Mouse (Mus musculus): ENCODE results near the gene Tubb2b. TPM values are rescaled to one million over a fixed set of nuclear protein-coding genes. Genes with fewer than 3 reads are reported as not detected.

Tubb2b gene
- total RNA-seq, 2 experiments from 2014 or later = 227 to 233 TPM

DNA sequence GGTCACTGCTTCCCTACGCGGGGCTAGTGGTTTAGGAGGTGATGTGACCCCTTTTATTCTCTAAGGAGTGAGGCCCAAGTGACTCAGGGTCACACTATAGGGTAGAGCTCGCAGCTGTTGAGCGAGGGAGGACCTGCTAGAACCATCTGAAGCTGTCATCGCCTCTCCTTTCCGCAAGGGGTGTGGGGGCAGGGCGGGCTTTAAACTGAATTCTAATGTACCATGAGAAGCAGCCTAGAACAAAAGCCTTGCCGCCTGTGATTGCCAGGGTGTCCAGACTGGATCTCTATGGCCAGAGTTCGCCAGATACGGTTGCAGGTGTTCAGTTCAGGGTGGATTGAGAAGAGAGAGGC lies 1.4 kb upstream of the Tubb2b start:
- TF ChIP-seq CTCF (conservative IDR thresholded peaks at IDR 0.05) = peak; percentile 56
- peak overlapping the region; percentile 92 for H3K27ac ChIP-seq
- peak; percentile 60 to 62 for DNase-seq (ENCODE audit: low spot score in 2 of 2)
- peak overlapping the region; percentile 86 for H3K4me3 ChIP-seq

DNA sequence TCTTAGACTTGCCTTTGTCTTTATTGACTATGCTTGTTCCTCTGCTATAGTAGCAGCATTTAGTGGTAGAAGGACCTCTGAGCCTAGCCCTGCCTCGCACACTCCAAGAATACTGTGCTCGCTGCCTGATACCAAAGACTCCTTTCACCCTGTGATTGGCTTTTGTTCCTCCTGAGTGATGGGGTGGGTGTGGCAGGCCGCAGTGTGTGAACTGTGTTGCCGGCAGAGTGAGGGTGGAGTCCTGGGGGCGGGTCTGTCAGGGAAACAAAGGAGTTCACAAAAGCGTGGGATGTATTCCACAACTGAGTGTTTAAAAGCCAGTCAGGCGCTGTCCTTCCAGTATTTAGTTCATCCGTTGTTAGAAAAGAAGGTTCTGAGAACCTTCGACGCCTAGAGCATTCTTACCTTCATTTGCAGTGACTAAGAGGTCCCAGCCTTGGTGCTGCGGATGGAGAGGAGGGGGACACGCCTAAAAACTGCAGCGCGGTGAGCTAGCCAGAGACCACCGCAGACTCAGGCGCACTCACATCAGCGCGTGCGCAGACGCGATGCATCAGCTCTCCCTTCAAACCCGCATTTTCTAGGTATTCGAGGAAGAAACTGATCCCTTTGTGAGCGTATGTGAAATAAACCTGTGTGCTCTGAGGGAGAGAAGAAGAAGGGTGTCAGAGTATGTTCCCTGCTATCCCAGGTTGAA lies 893 bp upstream of the Tubb2b start:
- no peak for TF ChIP-seq CTCF (conservative IDR thresholded peaks at IDR 0.05)
- peak in 1 of 2 experiments; percentile 44 for DNase-seq (ENCODE audit: low spot score in 2 of 2)

DNA sequence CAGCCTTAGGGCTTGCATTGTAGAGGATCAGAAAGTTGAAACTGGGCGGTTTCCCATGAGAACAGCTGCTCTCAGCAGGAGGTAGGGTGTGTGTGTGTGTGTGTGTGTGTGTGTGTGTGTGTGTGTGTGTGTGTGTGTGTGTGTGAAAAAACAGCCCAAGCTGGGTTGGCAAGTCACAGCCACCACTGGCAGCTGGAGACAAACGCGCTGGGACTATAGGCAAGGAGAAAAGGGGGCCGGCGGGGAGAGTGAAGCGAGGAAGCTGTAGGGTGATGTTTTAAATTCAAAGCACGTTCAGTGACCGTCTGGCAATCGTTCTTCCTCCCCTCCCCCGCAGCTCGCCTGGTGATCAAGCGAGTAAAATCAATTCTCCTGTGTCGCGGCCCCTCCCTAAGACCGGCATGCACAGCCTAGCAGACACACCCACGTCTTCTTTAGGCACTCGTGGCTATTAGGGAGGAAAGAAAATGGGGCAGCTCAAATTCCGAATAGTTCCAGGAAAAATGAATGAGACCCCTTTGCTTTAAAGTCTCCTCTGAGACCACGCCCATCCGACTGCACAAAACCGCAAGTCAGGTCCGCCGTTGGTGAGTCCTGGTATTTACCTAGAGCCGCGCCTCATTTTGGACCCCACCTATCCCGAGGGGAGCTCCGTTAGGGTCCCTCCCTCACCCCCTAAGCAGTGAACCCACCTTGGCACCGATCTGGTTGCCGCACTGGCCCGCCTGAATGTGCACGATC lies 611 bp downstream of the Tubb2b start:
- 0 out of 2 replicates have a peak, but pooled peaks have one; percentile 18 for TF ChIP-seq CTCF (conservative IDR thresholded peaks at IDR 0.05)
- peak in 1 of 2 experiments; percentile 67 for DNase-seq (ENCODE audit: low spot score in 2 of 2)
- H3K4me3 ChIP-seq = peak overlapping the region; percentile 86
- H3K27ac ChIP-seq = peak overlapping the region; percentile 92

More for the DNA sequence above, 893 bp upstream of the Tubb2b start:
- Histone ChIP-seq H3K4me3 (peak overlapping the region; percentile 86), H3K27ac (peak overlapping the region; percentile 92)

DNA sequence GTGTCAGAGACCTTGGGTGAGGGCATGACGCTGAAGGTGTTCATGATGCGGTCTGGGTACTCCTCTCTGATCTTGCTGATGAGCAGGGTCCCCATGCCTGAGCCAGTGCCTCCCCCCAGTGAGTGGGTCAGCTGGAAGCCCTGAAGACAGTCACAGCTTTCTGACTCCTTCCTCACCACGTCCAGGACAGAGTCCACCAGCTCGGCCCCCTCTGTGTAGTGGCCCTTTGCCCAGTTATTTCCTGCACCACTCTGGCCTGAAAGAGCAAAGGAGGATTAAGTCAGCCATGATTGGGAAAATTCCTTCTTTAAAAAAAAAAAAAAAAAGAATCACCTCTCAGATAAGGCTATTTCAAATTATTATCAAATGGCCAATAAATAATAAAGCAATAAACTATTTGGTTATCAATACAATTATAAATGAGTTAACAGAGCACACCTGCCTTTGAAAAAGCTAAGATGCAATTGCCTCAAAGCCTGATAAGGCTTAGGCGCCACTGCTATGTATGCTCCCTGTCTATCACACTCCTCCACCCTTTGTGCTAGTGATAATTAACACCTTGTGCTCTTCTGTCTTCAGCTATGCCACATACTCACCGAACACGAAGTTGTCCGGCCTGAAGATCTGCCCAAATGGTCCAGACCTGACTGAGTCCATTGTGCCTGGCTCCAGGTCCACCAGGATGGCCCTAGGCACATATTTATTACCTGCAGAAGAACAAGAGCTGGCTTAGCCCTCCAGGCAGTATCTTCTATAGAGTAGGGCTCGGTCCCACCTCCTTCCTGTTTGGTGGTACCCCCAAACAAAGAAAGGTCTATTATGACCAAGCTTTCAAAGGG lies 1.8 kb downstream of the Tubb2b start:
- peak overlapping the region; percentile 85 for H3K27ac ChIP-seq
- peak overlapping the region; percentile 86 for H3K4me3 ChIP-seq
- DNase-seq (ENCODE audit: low spot score in 2 of 2) = no peak
- no peak for TF ChIP-seq CTCF (conservative IDR thresholded peaks at IDR 0.05)

DNA sequence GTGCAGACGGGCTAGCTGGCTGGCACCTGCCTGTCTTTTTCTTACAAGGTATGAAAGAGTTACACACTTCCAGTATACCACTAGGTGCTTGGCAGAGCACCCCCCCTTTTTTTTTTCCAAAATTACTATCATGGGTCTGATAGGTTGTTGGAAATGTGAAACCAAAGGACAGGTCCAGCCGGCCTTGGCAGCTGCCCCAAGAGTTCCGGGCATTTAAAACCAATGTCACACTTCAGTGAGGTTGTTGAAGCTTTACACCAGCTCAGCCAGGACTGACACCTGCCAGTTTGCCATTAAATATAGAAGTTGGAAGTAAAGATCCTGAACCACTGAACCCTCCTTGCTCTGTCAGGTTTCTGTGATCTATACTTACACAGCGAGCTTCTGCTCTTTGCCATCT lies 4.6 kb downstream of the Tubb2b start:
- no peak for DNase-seq (ENCODE audit: low spot score in 2 of 2)
- no peak for TF ChIP-seq CTCF (conservative IDR thresholded peaks at IDR 0.05)
- H3K4me3 ChIP-seq = peak overlapping the region; percentile 43
- peak overlapping the region; percentile 64; the same call in 1 of the 2 replicates for H3K27ac ChIP-seq

DNA sequence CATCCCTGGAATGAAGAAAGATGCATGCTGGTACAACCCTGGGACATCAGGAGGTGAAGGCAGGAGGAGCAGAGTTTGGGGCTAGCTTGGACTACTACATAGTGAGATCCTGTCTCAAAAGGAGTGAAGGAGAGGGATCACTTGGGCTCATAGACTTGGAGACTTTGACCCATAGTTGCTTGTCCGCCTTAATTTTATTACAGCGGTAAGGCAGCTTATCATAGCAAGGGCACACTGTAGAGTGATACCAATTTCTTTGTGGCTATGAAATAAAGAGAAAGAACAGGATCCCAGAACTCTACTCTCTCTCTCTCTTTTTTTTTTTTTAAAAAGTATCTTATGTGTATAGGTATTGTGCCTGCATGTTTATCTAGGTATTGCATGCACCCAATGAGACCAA lies 9.7 kb downstream of the Tubb2b start:
- H3K4me3 ChIP-seq = no peak overlapping the region
- no peak overlapping the region for H3K27ac ChIP-seq
- DNase-seq (ENCODE audit: low spot score in 2 of 2) = no peak
- TF ChIP-seq CTCF (conservative IDR thresholded peaks at IDR 0.05) = no peak

DNA sequence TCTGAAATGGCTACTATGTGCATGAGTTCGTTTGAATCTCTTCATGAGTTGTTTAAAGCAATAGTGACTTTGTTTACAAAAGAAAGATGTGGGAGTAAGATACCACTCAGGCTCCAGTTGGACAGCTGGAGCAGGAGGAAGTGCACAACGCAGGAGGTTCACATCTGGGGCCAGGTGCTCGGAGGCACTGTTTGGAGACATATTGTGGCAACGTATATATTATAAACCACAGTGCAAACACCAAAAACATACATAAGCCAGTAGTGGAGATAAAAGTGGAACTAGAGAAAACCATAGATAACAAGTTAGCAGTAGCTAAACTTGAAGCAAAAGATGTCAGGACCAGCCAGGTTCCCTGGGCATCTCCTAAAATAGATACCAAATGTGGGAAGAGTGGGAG lies 10.9 kb downstream of the Tubb2b start:
- H3K4me3 ChIP-seq = no peak overlapping the region
- TF ChIP-seq CTCF (conservative IDR thresholded peaks at IDR 0.05) = no peak
- no peak for DNase-seq (ENCODE audit: low spot score in 2 of 2)
- no peak overlapping the region for H3K27ac ChIP-seq

DNA sequence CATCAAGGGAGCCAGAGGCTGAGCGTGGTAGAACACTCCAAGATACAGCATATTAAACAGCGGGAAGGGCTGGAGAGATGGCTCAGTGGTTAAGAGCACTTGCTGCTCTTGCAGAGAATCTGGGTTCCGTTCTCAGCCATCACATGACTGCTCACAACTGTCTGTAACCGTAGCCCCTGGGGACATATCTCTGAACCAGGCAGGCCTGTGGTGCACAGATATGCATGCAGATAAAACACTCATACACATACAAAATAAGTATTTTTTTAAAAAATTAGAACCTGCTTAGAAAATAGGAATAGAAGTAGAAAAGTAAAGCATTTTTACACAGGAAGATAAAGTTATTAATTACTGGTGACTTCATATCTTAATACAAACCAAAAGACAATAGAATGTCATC lies 11.4 kb downstream of the Tubb2b start:
- Histone ChIP-seq H3K27ac (no peak overlapping the region), H3K4me3 (no peak overlapping the region)
- no peak for TF ChIP-seq CTCF (conservative IDR thresholded peaks at IDR 0.05)
- no peak for DNase-seq (ENCODE audit: low spot score in 2 of 2)

DNA sequence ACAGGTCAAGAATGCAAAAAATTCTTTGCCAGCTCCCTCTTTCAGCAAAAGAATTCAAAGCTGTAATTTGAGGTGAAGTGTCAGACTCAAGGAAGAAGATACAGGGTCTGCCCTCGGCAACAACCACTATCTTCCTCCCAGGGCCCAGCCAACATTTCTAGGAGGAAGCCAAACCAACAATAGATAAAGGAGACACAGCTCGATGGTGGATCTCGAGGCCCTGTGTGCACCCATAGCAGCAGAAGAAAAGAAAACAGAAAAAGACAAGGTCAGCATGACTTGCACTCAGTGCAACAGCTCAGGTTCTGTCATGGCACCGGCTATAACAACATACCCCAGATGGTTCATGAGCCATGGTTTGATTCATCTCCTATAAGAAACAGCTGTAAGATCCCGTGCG lies 13.8 kb downstream of the Tubb2b start:
- Histone ChIP-seq H3K27ac (no peak overlapping the region), H3K4me3 (no peak overlapping the region)
- DNase-seq (ENCODE audit: low spot score in 2 of 2) = no peak
- no peak for TF ChIP-seq CTCF (conservative IDR thresholded peaks at IDR 0.05)

DNA sequence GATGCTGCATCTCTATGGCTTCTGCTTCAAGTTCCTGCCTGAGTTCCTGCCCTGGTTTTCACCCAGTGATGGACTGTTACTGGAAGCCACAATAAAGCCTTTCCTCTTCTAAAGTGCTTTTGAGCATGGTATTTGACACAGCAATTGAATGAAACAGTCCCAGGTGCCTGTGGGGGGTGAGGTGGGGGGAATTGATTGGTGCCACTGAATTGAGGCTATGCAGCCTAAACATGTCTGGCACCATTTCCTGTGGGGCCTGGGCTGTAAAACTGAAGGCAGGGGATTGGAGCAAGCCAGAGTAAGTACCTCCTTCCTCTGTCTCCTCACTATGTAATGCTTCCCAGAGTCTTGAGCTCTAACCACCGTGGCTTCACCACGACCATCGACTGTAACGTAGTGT lies 15.6 kb downstream of the Tubb2b start:
- no peak for TF ChIP-seq CTCF (conservative IDR thresholded peaks at IDR 0.05)
- DNase-seq (ENCODE audit: low spot score in 2 of 2) = no peak
- no peak overlapping the region for H3K27ac ChIP-seq
- no peak overlapping the region for H3K4me3 ChIP-seq

DNA sequence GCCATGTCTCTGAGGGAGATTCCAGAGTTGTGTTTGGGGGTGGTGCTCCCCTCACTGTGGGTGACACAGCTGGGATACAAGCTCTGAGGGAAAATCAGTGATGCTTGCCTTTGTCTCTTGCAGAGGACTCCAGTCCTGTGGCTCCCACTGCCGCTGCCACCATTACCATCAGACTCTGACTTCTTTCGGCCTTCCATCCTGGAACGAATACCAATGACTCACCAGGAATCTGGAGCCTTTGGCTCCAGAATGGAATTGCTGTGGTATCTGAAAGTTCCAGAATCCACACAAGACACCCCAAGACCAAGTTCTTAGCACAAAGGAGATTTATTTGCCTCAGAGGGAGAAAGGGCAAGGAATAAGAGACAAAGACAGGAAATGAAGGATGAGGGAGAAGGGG lies 17.2 kb downstream of the Tubb2b start:
- Histone ChIP-seq H3K4me3 (no peak overlapping the region), H3K27ac (no peak overlapping the region)
- no peak for DNase-seq (ENCODE audit: low spot score in 2 of 2)
- TF ChIP-seq CTCF (conservative IDR thresholded peaks at IDR 0.05) = no peak

DNA sequence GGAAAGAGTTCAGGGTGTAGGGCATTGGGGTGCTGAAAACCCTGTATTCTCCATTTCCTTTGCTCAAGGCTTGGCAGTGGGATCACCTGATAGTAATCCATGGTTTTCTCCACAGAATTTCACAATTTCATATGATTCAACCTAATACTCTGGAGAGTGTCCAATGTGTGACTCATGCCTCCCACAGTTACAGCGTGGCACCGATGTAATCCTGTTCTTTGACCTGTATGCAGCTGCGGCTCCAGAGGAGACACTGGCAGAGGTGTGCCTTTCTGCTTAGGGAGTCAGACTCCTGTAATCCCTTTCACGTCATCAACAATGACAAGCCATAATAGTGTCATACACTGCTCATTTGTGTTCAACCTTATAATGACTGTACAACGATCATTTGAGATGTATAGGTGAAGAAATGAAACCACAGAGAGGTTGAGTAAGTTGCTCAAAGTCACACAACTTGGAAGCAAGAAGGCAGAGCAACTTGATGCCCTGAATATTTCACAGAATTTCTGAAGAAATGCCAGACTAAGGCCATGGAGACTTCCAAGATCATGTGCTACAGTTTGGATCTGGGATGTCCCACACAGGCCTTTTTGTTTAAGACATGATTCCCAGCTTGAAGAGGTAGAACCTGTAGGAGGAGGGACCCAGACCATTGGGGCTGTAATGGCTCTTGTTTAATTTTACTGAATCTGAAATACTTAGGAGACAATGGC lies 17.7 kb downstream of the Tubb2b start:
- no peak for TF ChIP-seq CTCF (conservative IDR thresholded peaks at IDR 0.05)
- no peak overlapping the region for H3K4me3 ChIP-seq

More for the DNA sequence above, 17.7 kb downstream of the Tubb2b start:
- no peak for DNase-seq (ENCODE audit: low spot score in 2 of 2)
- H3K27ac ChIP-seq = no peak overlapping the region

Measured in layer of hippocampus, adult 2 months (tissue).